Mouse (Mus musculus) lung, postnatal 0 days (tissue): ENCODE measurements around the gene Npepps. TPM values are rescaled to one million over a fixed set of nuclear protein-coding genes. Genes with fewer than 3 reads are reported as not detected.

Source experiments
- ATAC-seq: fragments of 200-750 bp; cut with Nextera tagmentation; 2 replicates; pipeline ENCODE4 v1.8.0; 2017; ENCODE audit warnings: moderate library complexity
- DNase-seq: peaks from one replicate; pipeline ENCODE4 v3.0.0-alpha.2; 2016; ENCODE audit warnings: low spot score
- H3K27ac ChIP-seq: fragments of 300-500 bp; sonication (generic); 2 replicates; pipeline ENCODE4 v1.5.1; 2014; ENCODE audit warnings: antibody characterized with exemption, mild to moderate bottlenecking, low read length, mixed read lengths
- H3K27me3 ChIP-seq: fragments of 300-500 bp; sonication (generic); replicated peaks from 2 replicates; pipeline ENCODE4 v1.6.1; 2014; ENCODE audit warnings: low read length, mixed read lengths; ENCODE audit not compliant: insufficient read depth
- H3K36me3 ChIP-seq: fragments of 300-500 bp; sonication (generic); 2 replicates; pipeline ENCODE4 v1.6.1; 2014; ENCODE audit warnings: low read length, mixed read lengths; ENCODE audit not compliant: insufficient read depth
- H3K4me1 ChIP-seq: fragments of 300-500 bp; sonication (generic); 2 replicates; pipeline ENCODE4 v1.6.1; 2014; ENCODE audit warnings: antibody characterized with exemption, low read depth, low read length, mixed read lengths; ENCODE audit not compliant: insufficient read depth
- H3K4me2 ChIP-seq: fragments of 300-500 bp; sonication (generic); replicated peaks from 2 replicates; pipeline ENCODE4 v1.6.1; 2014; ENCODE audit warnings: low read depth, mild to moderate bottlenecking, low read length, moderate library complexity, mixed read lengths
- H3K4me3 ChIP-seq: fragments of 300-500 bp; sonication (generic); 2 replicates; pipeline ENCODE4 v1.5.1; 2014; ENCODE audit warnings: low read depth, low read length
- H3K9ac ChIP-seq: fragments of 300-500 bp; sonication (generic); replicated peaks from 2 replicates; pipeline ENCODE4 v1.6.1; 2014; ENCODE audit warnings: low read depth, mild to moderate bottlenecking
- H3K9me3 ChIP-seq: fragments of 300-500 bp; sonication (generic); 2 replicates; pipeline ENCODE4 v1.6.1; 2016; ENCODE audit warnings: low read length, mixed read lengths
- CTCF ChIP-seq: IDR thresholded peaks from 2 replicates; pipeline ENCODE4 v1.5.1; 2016; ENCODE audit warnings: antibody characterized with exemption, mild to moderate bottlenecking
- EP300 ChIP-seq: IDR thresholded peaks from 2 replicates; pipeline ENCODE4 v1.6.1; 2016; ENCODE audit warnings: antibody characterized with exemption, mild to moderate bottlenecking, control low read depth
- WGBS: fragments of 180-500 bp; shearing (Covaris S2); extraction: QIAGEN DNeasy Blood & Tissue Kit; methylation state at CpG from one replicate; pipeline ENCODE4 v1.1.7; 2014; 5-methylcytosine and 5-hydroxymethylcytosine counted together
- polyA plus RNA-seq: library from polyadenylated mRNA; unstranded; fragments of >200 nt; fragmentation: Nextera tagmentation; extraction: Ambion mirVana; gene quantifications from 2 replicates; pipeline ENCODE4 v1.2.1, GENCODE M21; 2015

Gene Npepps
- polyA plus RNA-seq, 1 experiment from 2014 or later, result 47.5 TPM

- no peak overlapping the region for H3K4me2 ChIP-seq
- no peaks in the 10 kb centered on the region for H3K9me3 ChIP-seq
- no peak for TF ChIP-seq EP300
- TF ChIP-seq CTCF, result no peak
- WGBS, result 86% methylated on average over 2 of the region's 2 CpGs
- no peak overlapping the region for H3K9ac ChIP-seq
- H3K27me3 ChIP-seq, result no peaks in the 10 kb centered on the region
- no peak overlapping the region for H3K4me3 ChIP-seq
- H3K27ac ChIP-seq, result no peak overlapping the region
- H3K4me1 ChIP-seq, result no peaks in the 10 kb centered on the region
- DNase-seq (no peak), ATAC-seq (no peak)
- H3K36me3 ChIP-seq, result peaks cover 52% of the 10 kb centered on the region
Measured at GRCm38 (mm10) chr11:97229396-97229795, 51.0 kb downstream of the Npepps start.

- WGBS, result 86% methylated on average over 7 of the region's 7 CpGs
- Histone ChIP-seq H3K36me3 (peaks cover 50% of the 10 kb centered on the region), H3K9me3 (no peaks in the 10 kb centered on the region), H3K27me3 (no peaks in the 10 kb centered on the region), H3K4me3 (no peak overlapping the region), H3K9ac (no peak overlapping the region), H3K27ac (no peak overlapping the region), H3K4me2 (no peak overlapping the region), H3K4me1 (no peaks in the 10 kb centered on the region)
- ATAC-seq, result no peak
- DNase-seq, result no peak
- TF ChIP-seq EP300 (no peak), CTCF (no peak)
Measured at GRCm38 (mm10) chr11:97228985-97229384, 51.5 kb downstream of the Npepps start.

DNA sequence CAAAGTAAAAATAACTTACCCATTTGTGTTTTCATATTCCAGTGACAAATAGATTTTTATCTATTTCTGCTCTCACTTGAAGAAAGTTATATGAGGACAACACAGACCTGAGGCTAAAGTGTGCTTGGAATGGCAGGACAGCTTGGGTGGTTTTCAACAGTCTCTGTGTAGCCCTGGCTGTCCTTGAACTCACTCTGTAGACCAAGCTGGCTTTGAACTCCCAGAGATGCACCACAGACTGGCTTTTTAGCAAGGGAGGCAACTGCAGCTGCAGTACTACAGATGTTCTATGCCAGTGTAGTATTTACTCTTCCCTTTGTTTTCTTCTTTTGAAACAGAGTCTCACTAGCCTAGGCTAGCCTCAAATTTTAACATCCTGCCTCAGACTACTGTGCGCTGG, 54.3 kb downstream of the Npepps start:
- 100% methylated on average over 1 of the region's 1 CpGs for WGBS
- no peaks in the 10 kb centered on the region for H3K9me3 ChIP-seq
- no peaks in the 10 kb centered on the region for H3K27me3 ChIP-seq
- H3K4me1 ChIP-seq, result no peaks in the 10 kb centered on the region
- H3K27ac ChIP-seq, result no peak overlapping the region
- no peak overlapping the region for H3K4me3 ChIP-seq
- ATAC-seq (no peak), DNase-seq (no peak)
- H3K4me2 ChIP-seq, result no peak overlapping the region
- H3K9ac ChIP-seq, result no peak overlapping the region
- H3K36me3 ChIP-seq, result peaks cover 57% of the 10 kb centered on the region
- TF ChIP-seq EP300 (no peak), CTCF (no peak)

- Histone ChIP-seq H3K4me1 (no peaks in the 10 kb centered on the region), H3K4me2 (no peak overlapping the region), H3K4me3 (no peak overlapping the region), H3K9me3 (no peaks in the 10 kb centered on the region), H3K27ac (no peak overlapping the region), H3K36me3 (peaks cover 55% of the 10 kb centered on the region), H3K27me3 (no peaks in the 10 kb centered on the region), H3K9ac (no peak overlapping the region)
- WGBS, result 61% methylated on average over 3 of the region's 3 CpGs
- TF ChIP-seq EP300 (no peak), CTCF (no peak)
- DNase-seq (no peak), ATAC-seq (no peak)
Measured at GRCm38 (mm10) chr11:97223485-97223884, 57.0 kb downstream of the Npepps start.

GRCm38 (mm10) chr11:97221611-97222010, 58.8 kb downstream of the Npepps start:
- H3K4me2 ChIP-seq, result no peak overlapping the region
- H3K4me1 ChIP-seq, result no peaks in the 10 kb centered on the region
- peaks cover 59% of the 10 kb centered on the region for H3K36me3 ChIP-seq
- H3K27me3 ChIP-seq, result no peaks in the 10 kb centered on the region
- WGBS, result 95% methylated on average over 2 of the region's 2 CpGs
- H3K4me3 ChIP-seq, result no peak overlapping the region
- no peaks in the 10 kb centered on the region for H3K9me3 ChIP-seq
- ATAC-seq, result no peak
- DNase-seq, result no peak
- no peak overlapping the region for H3K27ac ChIP-seq
- TF ChIP-seq CTCF (no peak), EP300 (no peak)
- H3K9ac ChIP-seq, result no peak overlapping the region

DNA sequence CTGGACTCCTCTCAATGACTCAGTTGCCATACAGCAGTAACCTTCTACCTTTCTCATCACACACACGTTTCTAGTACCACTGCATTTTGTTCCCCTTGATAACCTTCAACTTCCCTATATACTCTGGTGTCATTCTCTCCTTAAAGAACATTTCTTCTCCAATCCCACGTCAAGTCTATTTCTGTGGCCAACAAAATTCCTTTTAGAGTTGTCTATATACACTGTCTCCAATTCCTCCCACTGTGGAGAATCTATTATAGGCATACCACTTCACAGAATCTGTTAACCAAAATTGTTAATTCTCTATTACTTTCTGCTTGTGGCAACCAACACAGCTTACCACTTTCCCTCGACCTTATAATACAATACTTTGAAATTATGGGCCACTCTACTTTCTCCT, 60.2 kb downstream of the Npepps start:
- H3K36me3 ChIP-seq, result peaks cover 56% of the 10 kb centered on the region
- 81% methylated on average over 3 of the region's 3 CpGs for WGBS
- no peak overlapping the region for H3K9ac ChIP-seq
- TF ChIP-seq EP300 (no peak), CTCF (no peak)
- no peaks in the 10 kb centered on the region for H3K9me3 ChIP-seq
- no peak overlapping the region for H3K4me3 ChIP-seq
- ATAC-seq (no peak), DNase-seq (no peak)
- H3K4me1 ChIP-seq, result no peaks in the 10 kb centered on the region
- H3K4me2 ChIP-seq, result no peak overlapping the region
- no peaks in the 10 kb centered on the region for H3K27me3 ChIP-seq
- no peak overlapping the region for H3K27ac ChIP-seq

DNA sequence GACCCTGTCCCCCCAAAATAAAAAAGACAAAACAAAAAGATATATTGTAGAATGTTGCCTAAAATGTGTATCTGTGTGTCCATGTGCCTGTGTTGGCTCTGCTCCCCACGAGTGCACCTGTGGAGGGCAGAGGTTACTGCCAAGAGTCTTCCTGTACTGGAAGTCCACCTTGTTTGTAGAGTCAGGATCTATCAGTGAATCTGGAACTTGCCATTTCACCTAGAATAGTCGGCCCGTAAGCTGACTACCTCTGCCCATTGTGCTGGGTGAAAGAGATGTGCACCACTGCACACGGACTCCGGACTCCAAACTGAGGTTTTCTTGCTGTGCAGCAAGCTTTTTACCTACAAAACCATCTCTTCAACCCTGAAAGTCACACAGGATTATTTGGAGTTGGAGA, 66.0 kb downstream of the Npepps start:
- Histone ChIP-seq H3K4me3 (no peak overlapping the region), H3K9me3 (no peaks in the 10 kb centered on the region), H3K4me1 (no peaks in the 10 kb centered on the region), H3K36me3 (peaks cover 57% of the 10 kb centered on the region), H3K27ac (no peak overlapping the region), H3K4me2 (no peak overlapping the region), H3K27me3 (no peaks in the 10 kb centered on the region), H3K9ac (no peak overlapping the region)
- ATAC-seq, result no peak
- DNase-seq, result no peak
- 93% methylated on average over 5 of the region's 5 CpGs for WGBS
- no peak for TF ChIP-seq EP300
- no peak for TF ChIP-seq CTCF
